Mouse (Mus musculus): ENCODE results near the gene Ahr. TPM values are rescaled to one million over a fixed set of nuclear protein-coding genes. Genes with fewer than 3 reads are reported as not detected.

Gene Ahr
- total RNA-seq (2012; rRNA removed), result not detected in 2 replicates
- not detected for polyA plus RNA-seq (2012; ENCODE audit: insufficient read depth in 1 of 2, insufficient read length in 2 of 2, low read depth in 1 of 2, low replicate concordance in 2 of 2, missing spikeins in 1 of 2)

DNA sequence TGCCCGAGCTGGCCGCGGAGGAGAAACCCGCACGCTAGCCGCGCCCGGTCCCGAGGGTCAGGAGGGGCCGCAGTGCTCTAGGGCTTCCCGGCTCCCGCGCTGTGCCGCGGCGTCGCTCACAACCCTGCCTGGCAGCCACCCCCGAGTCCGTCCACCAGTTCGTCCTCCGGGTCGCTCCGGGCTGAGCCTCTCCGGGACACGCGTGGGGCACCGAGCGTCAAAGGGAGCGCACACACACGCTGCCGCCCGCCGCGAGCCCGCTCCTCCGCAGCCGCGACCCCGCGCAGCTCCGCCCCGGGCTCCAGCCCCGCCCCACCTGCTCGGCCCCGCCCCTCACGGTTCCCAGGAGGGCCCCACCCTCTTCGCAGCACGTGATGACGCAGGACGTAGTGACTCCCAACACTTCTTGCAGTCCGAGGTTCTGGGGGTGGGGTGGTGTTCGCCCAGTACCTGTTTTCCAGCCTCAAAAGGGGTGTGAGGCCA, at the start of gene Ahr:
TSS of gene Ahr (minus strand) at position 285 of the 483 bp plus-strand sequence.
- H3K79me2 ChIP-seq (ENCODE audit: control insufficient read depth, insufficient read depth, low read length, poor library complexity), result no peaks in the 10 kb centered on the region
- H3K4me3 ChIP-seq (ENCODE audit: control insufficient read depth in 1 of 2, insufficient read depth in 1 of 2, low read depth in 2 of 2, low read length in 2 of 2), result no peak within 1 kb of the TSS
- DNase-seq (ENCODE audit: low read depth, low spot score), result no peak
- no peak within 1 kb of the TSS for H3K9ac ChIP-seq (ENCODE audit: control insufficient read depth, low read depth, low read length, poor library complexity, severe bottlenecking)
- TF ChIP-seq UBTF (IDR thresholded peaks at IDR 0.05; ENCODE audit: borderline replicate concordance, insufficient read depth, low read depth, low read length) (no peak), SIN3A (IDR thresholded peaks at IDR 0.05; ENCODE audit: low read length) (no peak), RAD21 (IDR thresholded peaks at IDR 0.05; ENCODE audit: low read depth, low read length) (no peak), JUND (IDR thresholded peaks at IDR 0.05; ENCODE audit: low read depth, low read length) (no peak), ZC3H11A (IDR thresholded peaks at IDR 0.05; ENCODE audit: low read depth, low read length) (no peak), MXI1 (IDR thresholded peaks at IDR 0.05; ENCODE audit: low read depth, low read length) (no peak), ZMIZ1 (IDR thresholded peaks at IDR 0.05; ENCODE audit: low read depth, low read length) (no peak), NELFE (IDR thresholded peaks at IDR 0.05; ENCODE audit: low read depth, low read length) (no peak)
- no peaks in the 10 kb centered on the region for H3K9me3 ChIP-seq (replicated peaks; ENCODE audit: insufficient read depth, low read length)
- no peaks in the 10 kb centered on the region for H3K36me3 ChIP-seq (ENCODE audit: control insufficient read depth in 1 of 2, insufficient read depth in 2 of 2, low read length in 2 of 2)
- no peaks in the 10 kb centered on the region for H3K4me1 ChIP-seq (ENCODE audit: control insufficient read depth in 1 of 2, insufficient read depth in 2 of 2, low read length in 2 of 2)
- no peak within 1 kb of the TSS for H3K27ac ChIP-seq (ENCODE audit: control insufficient read depth, low read depth, low read length)
- no peaks in the 10 kb centered on the region for H3K27me3 ChIP-seq (ENCODE audit: control insufficient read depth in 1 of 2, insufficient read depth in 2 of 2, low read length in 2 of 2)

DNA sequence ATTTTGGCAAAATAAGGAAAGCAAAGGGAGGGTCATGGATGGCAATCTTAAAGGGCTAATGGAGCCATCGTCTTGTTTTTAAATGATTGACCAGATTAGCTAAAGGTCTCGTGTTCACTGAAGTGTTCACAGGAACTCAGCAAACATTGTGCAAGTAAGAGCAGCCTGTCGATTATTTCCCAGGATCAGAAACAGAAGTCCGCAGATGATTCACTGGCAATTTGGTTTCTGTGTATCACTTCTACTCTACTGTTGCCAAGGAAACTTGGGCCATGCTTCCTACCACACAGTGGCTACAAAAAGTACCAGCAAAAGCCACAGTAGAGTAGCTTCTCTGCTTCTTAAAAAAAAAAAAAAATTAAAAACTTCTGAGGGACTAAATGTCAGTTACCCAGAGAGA, 44.0 kb upstream of the Ahr start:
- no peak for TF ChIP-seq POLR2AphosphoS2 (IDR thresholded peaks at IDR 0.05; ENCODE audit: low read length)
- TF ChIP-seq TAL1 (IDR thresholded peaks at IDR 0.05; ENCODE audit: low read length), result no peak
- TF ChIP-seq MXI1 (IDR thresholded peaks at IDR 0.05; ENCODE audit: low read depth, low read length), result no peak
- TF ChIP-seq SIN3A (IDR thresholded peaks at IDR 0.05; ENCODE audit: low read length), result no peak
- no peak for TF ChIP-seq ZKSCAN1 (IDR thresholded peaks at IDR 0.05; ENCODE audit: low read depth, low read length)
- no peak for TF ChIP-seq ZMIZ1 (IDR thresholded peaks at IDR 0.05; ENCODE audit: low read depth, low read length)
- TF ChIP-seq ELF1 (IDR thresholded peaks at IDR 0.05; ENCODE audit: low read depth, low read length), result no peak
- no peak for TF ChIP-seq USF1 (IDR thresholded peaks at IDR 0.05; ENCODE audit: low read depth, low read length)
- no peak for TF ChIP-seq UBTF (IDR thresholded peaks at IDR 0.05; ENCODE audit: borderline replicate concordance, insufficient read depth, low read depth, low read length)
- TF ChIP-seq MAZ (IDR thresholded peaks at IDR 0.05; ENCODE audit: low read depth, low read length), result no peak
- TF ChIP-seq ETS1 (IDR thresholded peaks at IDR 0.05; ENCODE audit: low read depth, low read length), result no peak
- no peak for TF ChIP-seq TCF12 (IDR thresholded peaks at IDR 0.05; ENCODE audit: low read depth, low read length)
- TF ChIP-seq POLR2AphosphoS5 (IDR thresholded peaks at IDR 0.05; ENCODE audit: borderline replicate concordance, low read depth, low read length), result no peak
- TF ChIP-seq CHD1 (IDR thresholded peaks at IDR 0.05; ENCODE audit: low read depth, low read length), result no peak
- no peak for TF ChIP-seq TBP (IDR thresholded peaks at IDR 0.05; ENCODE audit: low read depth, low read length)
- TF ChIP-seq RAD21 (IDR thresholded peaks at IDR 0.05; ENCODE audit: low read depth, low read length), result no peak
- H3K27ac ChIP-seq (ENCODE audit: control insufficient read depth, low read depth, low read length), result no peak overlapping the region
- no peaks in the 10 kb centered on the region for H3K36me3 ChIP-seq (ENCODE audit: control insufficient read depth in 1 of 2, insufficient read depth in 2 of 2, low read length in 2 of 2)
- no peaks in the 10 kb centered on the region for H3K27me3 ChIP-seq (ENCODE audit: control insufficient read depth in 1 of 2, insufficient read depth in 2 of 2, low read length in 2 of 2)
- no peak overlapping the region for H3K4me3 ChIP-seq (ENCODE audit: control insufficient read depth in 1 of 2, insufficient read depth in 1 of 2, low read depth in 2 of 2, low read length in 2 of 2)
- H3K9ac ChIP-seq (ENCODE audit: control insufficient read depth, low read depth, low read length, poor library complexity, severe bottlenecking), result no peak overlapping the region
- no peak for DNase-seq (ENCODE audit: low read depth, low spot score)
- no peaks in the 10 kb centered on the region for H3K79me2 ChIP-seq (ENCODE audit: control insufficient read depth, insufficient read depth, low read length, poor library complexity)
- no peaks in the 10 kb centered on the region for H3K9me3 ChIP-seq (replicated peaks; ENCODE audit: insufficient read depth, low read length)
- no peaks in the 10 kb centered on the region for H3K4me1 ChIP-seq (ENCODE audit: control insufficient read depth in 1 of 2, insufficient read depth in 2 of 2, low read length in 2 of 2)

All from MEL (cell line).